Mouse (Mus musculus): ENCODE results near the gene Mpnd. TPM values are rescaled to one million over a fixed set of nuclear protein-coding genes. Genes with fewer than 3 reads are reported as not detected.

Mpnd gene
- total and polyA plus RNA-seq, 2 experiments from 2014 or later, result 91.6 to 293 TPM

GRCm38 (mm10) chr17:56010681-56011080, 5.2 kb downstream of the Mpnd start:
- TF ChIP-seq CTCF (IDR thresholded peaks at IDR 0.05), result peak; percentile 91
- H3K4me3 ChIP-seq (ENCODE audit: low read depth, low read length), result peak overlapping the region; percentile 66
- WGBS, result 6% methylated on average over 9 of the region's 9 CpGs
- H3K4me2 ChIP-seq (ENCODE audit: low read depth, low read length, poor library complexity, severe bottlenecking), result peak overlapping the region; percentile 96
- peak overlapping the region; percentile 72 for H3K9ac ChIP-seq (replicated peaks; ENCODE audit: low read length, poor library complexity, severe bottlenecking)
- no peaks in the 10 kb centered on the region for H3K9me3 ChIP-seq (ENCODE audit: low read length)
- H3K4me1 ChIP-seq (ENCODE audit: insufficient read depth, low read length), result peaks cover 11% of the 10 kb centered on the region
- no peaks in the 10 kb centered on the region for H3K27me3 ChIP-seq (ENCODE audit: insufficient read depth, low read length)
- ATAC-seq (ENCODE audit: low FRiP score) (no peak), DNase-seq (ENCODE audit: low spot score) (peak; percentile 42)
- H3K36me3 ChIP-seq (ENCODE audit: insufficient read depth, low read length), result peaks cover 24% of the 10 kb centered on the region
- H3K27ac ChIP-seq (ENCODE audit: low read depth, low read length), result no peak overlapping the region

GRCm38 (mm10) chr17:56011441-56011840, 5.9 kb downstream of the Mpnd start:
- no peak for DNase-seq (ENCODE audit: low spot score)
- Histone ChIP-seq H3K27ac (ENCODE audit: low read depth, low read length) (no peak overlapping the region), H3K27me3 (ENCODE audit: insufficient read depth, low read length) (no peaks in the 10 kb centered on the region), H3K4me3 (ENCODE audit: low read depth, low read length) (no peak overlapping the region), H3K36me3 (ENCODE audit: insufficient read depth, low read length) (peaks cover 32% of the 10 kb centered on the region), H3K4me1 (ENCODE audit: insufficient read depth, low read length) (peaks cover 11% of the 10 kb centered on the region), H3K9ac (replicated peaks; ENCODE audit: low read length, poor library complexity, severe bottlenecking) (no peak overlapping the region), H3K9me3 (ENCODE audit: low read length) (no peaks in the 10 kb centered on the region), H3K4me2 (ENCODE audit: low read depth, low read length, poor library complexity, severe bottlenecking) (no peak overlapping the region)
- no peak for ATAC-seq (ENCODE audit: low FRiP score)
- TF ChIP-seq CTCF (IDR thresholded peaks at IDR 0.05), result no peak
- WGBS, result 85% methylated on average over 7 of the region's 7 CpGs

DNA sequence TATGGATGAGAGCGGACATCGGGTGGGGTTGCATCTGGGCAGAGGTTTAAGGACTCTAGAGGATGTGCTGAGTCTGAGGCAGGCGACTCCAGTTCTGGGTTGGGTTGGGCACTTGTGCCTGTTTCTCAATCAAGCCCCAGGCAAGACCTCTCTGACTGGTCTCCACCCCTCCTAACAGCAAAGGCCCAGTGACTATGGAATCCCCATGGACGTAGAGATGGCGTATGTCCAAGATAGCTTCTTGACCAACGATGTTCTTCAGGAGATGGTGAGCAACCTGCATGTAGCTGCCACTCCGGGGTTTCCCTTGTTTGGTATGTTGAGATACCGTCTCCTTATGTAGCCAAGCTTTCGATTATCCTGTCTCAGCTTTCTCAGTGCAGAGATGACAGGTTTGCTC, 9.8 kb downstream of the Mpnd start:
- no peak for TF ChIP-seq CTCF (IDR thresholded peaks at IDR 0.05)
- DNase-seq (ENCODE audit: low spot score) (no peak), ATAC-seq (ENCODE audit: low FRiP score) (no peak)
- 93% methylated on average over 9 of the region's 9 CpGs for WGBS
- Histone ChIP-seq H3K27me3 (ENCODE audit: insufficient read depth, low read length) (no peaks in the 10 kb centered on the region), H3K4me3 (ENCODE audit: low read depth, low read length) (no peak overlapping the region), H3K27ac (ENCODE audit: low read depth, low read length) (no peak overlapping the region), H3K36me3 (ENCODE audit: insufficient read depth, low read length) (peaks cover 61% of the 10 kb centered on the region), H3K9ac (replicated peaks; ENCODE audit: low read length, poor library complexity, severe bottlenecking) (no peak overlapping the region), H3K4me1 (ENCODE audit: insufficient read depth, low read length) (peaks cover 6% of the 10 kb centered on the region), H3K9me3 (ENCODE audit: low read length) (no peaks in the 10 kb centered on the region), H3K4me2 (ENCODE audit: low read depth, low read length, poor library complexity, severe bottlenecking) (no peak overlapping the region)

DNA sequence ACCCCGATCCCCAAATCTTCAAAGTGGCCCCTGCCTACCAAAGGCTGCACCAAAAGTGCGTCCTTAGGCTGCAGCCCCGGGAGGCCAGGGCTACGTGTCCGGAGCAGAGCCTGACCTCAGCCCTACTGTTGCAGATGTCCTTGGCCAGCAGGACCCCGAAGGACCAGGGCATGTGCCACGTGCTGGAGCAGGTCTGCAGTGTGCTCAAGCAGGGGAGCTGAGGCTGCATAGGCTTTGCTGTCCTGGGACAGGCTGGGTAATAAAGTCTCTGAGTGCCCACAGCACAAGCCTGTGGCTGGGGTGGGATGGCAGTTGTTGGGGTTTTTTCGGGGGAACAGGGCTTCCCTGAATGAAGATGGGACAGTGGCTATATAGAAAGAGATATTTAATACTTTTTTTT, 10.9 kb downstream of the Mpnd start:
- H3K36me3 ChIP-seq (ENCODE audit: insufficient read depth, low read length), result peaks cover 60% of the 10 kb centered on the region

DNA sequence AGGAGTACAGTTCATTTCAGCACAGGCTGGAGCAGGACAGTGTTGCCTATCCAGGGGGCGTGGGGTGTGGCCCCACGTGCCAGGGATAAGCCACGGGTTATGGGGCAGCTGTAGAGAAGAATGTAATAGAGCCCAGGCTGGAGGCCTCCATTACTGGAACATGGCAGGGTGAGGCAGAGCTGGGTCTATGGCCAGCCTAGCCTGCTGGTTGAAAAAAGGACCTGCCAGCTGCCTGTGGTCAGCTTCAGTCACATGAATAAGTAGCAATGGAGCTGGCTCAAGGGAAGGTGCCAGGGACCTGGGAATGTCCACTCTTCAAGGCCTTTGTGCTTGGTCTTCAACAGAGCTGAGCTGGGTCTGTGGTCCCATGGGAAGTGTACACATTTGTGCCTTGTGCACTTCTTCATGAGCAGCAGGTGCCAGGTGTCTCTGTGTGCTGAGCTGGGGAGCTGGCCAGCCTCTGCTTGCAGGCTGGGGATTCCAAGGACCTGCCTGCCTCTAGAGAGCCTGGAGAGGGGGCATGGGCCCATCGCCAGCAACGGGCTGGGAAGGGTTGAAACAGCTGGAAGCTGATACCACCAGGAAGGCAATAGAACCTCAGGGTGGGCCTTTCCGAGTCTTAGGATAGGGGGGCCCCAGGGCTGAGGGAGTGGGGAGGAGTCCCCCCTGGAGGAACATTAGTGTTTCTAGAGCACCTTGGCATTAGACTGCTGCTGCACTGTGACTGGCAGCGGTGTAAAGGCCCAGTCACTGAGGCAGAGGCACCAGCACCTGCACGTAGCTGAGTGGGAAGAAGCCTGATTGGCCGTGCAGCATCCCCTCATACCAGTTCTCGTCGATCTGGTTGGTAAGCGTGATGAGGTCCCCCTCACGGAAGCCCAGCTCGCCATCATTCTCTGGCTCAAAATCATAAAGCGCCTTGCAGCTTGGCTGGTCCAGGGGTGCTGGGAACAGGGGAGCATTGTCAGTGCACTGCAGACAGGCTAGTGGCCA, 11.6 kb downstream of the Mpnd start:
- Histone ChIP-seq H3K27ac (ENCODE audit: low read depth, low read length) (no peak overlapping the region), H3K4me3 (ENCODE audit: low read depth, low read length) (no peak overlapping the region), H3K4me1 (ENCODE audit: insufficient read depth, low read length) (no peaks in the 10 kb centered on the region), H3K27me3 (ENCODE audit: insufficient read depth, low read length) (no peaks in the 10 kb centered on the region), H3K36me3 (ENCODE audit: insufficient read depth, low read length) (peaks cover 54% of the 10 kb centered on the region), H3K9me3 (ENCODE audit: low read length) (no peaks in the 10 kb centered on the region), H3K4me2 (ENCODE audit: low read depth, low read length, poor library complexity, severe bottlenecking) (no peak overlapping the region), H3K9ac (replicated peaks; ENCODE audit: low read length, poor library complexity, severe bottlenecking) (no peak overlapping the region)
- TF ChIP-seq CTCF (IDR thresholded peaks at IDR 0.05), result no peak
- DNase-seq (ENCODE audit: low spot score) (no peak), ATAC-seq (ENCODE audit: low FRiP score) (0 out of 2 replicates have a peak, but pooled peaks have one; percentile 1)
- 82% methylated on average over 15 of the region's 15 CpGs for WGBS

More for the DNA sequence above, 10.9 kb downstream of the Mpnd start:
- Histone ChIP-seq H3K9me3 (ENCODE audit: low read length) (no peaks in the 10 kb centered on the region), H3K9ac (replicated peaks; ENCODE audit: low read length, poor library complexity, severe bottlenecking) (no peak overlapping the region), H3K4me2 (ENCODE audit: low read depth, low read length, poor library complexity, severe bottlenecking) (no peak overlapping the region), H3K27me3 (ENCODE audit: insufficient read depth, low read length) (no peaks in the 10 kb centered on the region), H3K4me3 (ENCODE audit: low read depth, low read length) (no peak overlapping the region), H3K4me1 (ENCODE audit: insufficient read depth, low read length) (no peaks in the 10 kb centered on the region), H3K27ac (ENCODE audit: low read depth, low read length) (no peak overlapping the region)
- ATAC-seq (ENCODE audit: low FRiP score), result no peak
- no peak for DNase-seq (ENCODE audit: low spot score)
- no peak for TF ChIP-seq CTCF (IDR thresholded peaks at IDR 0.05)
- WGBS, result 89% methylated on average over 8 of the region's 8 CpGs

DNA sequence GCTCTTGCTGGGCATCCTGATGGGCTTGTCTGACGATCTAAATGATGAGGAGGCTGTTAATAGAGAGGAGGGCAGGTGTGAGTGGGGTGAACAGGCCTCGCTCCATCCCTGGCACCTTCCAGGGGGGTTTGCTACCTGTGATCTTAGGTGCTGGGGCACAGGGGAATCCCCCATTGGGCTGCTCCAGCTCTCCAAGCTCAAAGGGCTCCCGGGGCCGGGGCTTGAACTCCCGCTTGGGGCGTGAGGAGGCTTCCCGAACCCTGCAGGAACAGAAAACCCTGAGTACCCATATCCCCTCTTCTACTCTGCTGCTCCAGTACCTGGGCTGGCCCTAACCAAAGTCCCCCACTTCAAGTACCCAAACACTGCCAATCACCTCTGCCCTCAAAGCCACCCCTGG, 12.3 kb downstream of the Mpnd start:
- H3K36me3 ChIP-seq (ENCODE audit: insufficient read depth, low read length), result peaks cover 50% of the 10 kb centered on the region
- H3K4me3 ChIP-seq (ENCODE audit: low read depth, low read length), result no peak overlapping the region
- H3K9me3 ChIP-seq (ENCODE audit: low read length), result no peaks in the 10 kb centered on the region
- H3K27me3 ChIP-seq (ENCODE audit: insufficient read depth, low read length), result no peaks in the 10 kb centered on the region
- 92% methylated on average over 7 of the region's 7 CpGs for WGBS
- TF ChIP-seq CTCF (IDR thresholded peaks at IDR 0.05), result no peak
- peak overlapping the region; percentile 14; the same call in 1 of the 2 replicates for H3K27ac ChIP-seq (ENCODE audit: low read depth, low read length)
- H3K9ac ChIP-seq (replicated peaks; ENCODE audit: low read length, poor library complexity, severe bottlenecking), result no peak overlapping the region
- ATAC-seq (ENCODE audit: low FRiP score) (0 out of 2 replicates have a peak, but pooled peaks have one; percentile 3), DNase-seq (ENCODE audit: low spot score) (no peak)
- H3K4me2 ChIP-seq (ENCODE audit: low read depth, low read length, poor library complexity, severe bottlenecking), result no peak overlapping the region
- 0 out of 2 replicates have a peak, but pooled peaks cover 3% of the 10 kb centered on the region for H3K4me1 ChIP-seq (ENCODE audit: insufficient read depth, low read length)
